Mouse (Mus musculus) lung, embryonic 15.5 days (tissue): ENCODE results near the gene Tnk2. TPM values are rescaled to one million over a fixed set of nuclear protein-coding genes. Genes with fewer than 3 reads are reported as not detected.

Source experiments
- ATAC-seq: fragments of 200-750 bp; cut with Nextera tagmentation; 2 replicates; pipeline ENCODE4 v1.8.0; 2017; ENCODE audit warnings: moderate number of reproducible peaks, borderline replicate concordance; ENCODE audit not compliant: low FRiP score, low TSS enrichment; ENCODE audit errors: extremely low read depth
- H3K27ac ChIP-seq: fragments of 300-500 bp; sonication (generic); 2 replicates; pipeline ENCODE4 v1.5.1; 2015; ENCODE audit warnings: moderate library complexity, mild to moderate bottlenecking, inconsistent platforms
- H3K27me3 ChIP-seq: fragments of 300-500 bp; sonication (generic); 2 replicates; pipeline ENCODE4 v1.6.1; 2015; ENCODE audit warnings: inconsistent platforms
- H3K36me3 ChIP-seq: fragments of 300-500 bp; sonication (generic); 2 replicates; pipeline ENCODE4 v1.6.1; 2015; ENCODE audit warnings: inconsistent platforms
- H3K4me1 ChIP-seq: fragments of 300-500 bp; sonication (generic); 2 replicates; pipeline ENCODE4 v1.6.1; 2015; ENCODE audit warnings: inconsistent platforms
- H3K4me2 ChIP-seq: fragments of 300-500 bp; sonication (generic); 2 replicates; pipeline ENCODE4 v1.6.1; 2015; ENCODE audit warnings: inconsistent platforms, mild to moderate bottlenecking, moderate library complexity
- H3K4me3 ChIP-seq: fragments of 300-500 bp; sonication (generic); 2 replicates; pipeline ENCODE4 v1.5.1; 2015; ENCODE audit warnings: mild to moderate bottlenecking, inconsistent platforms
- H3K9ac ChIP-seq: fragments of 300-500 bp; sonication (generic); 2 replicates; pipeline ENCODE4 v1.6.1; 2015; ENCODE audit warnings: inconsistent platforms
- H3K9me3 ChIP-seq: fragments of 300-500 bp; sonication (generic); 2 replicates; pipeline ENCODE4 v1.6.1; 2016; ENCODE audit warnings: inconsistent platforms
- WGBS: fragments of 180-500 bp; shearing (Covaris S2); methylation state at CpG from one replicate; pipeline ENCODE4 v1.1.7; 2015; 5-methylcytosine and 5-hydroxymethylcytosine counted together
- polyA plus RNA-seq: library from polyadenylated mRNA; unstranded; fragments of >200 nt; fragmentation: Nextera tagmentation; extraction: Ambion mirVana; gene quantifications from 2 replicates; pipeline ENCODE4 v1.2.1, GENCODE M21; 2015

Tnk2 gene
- polyA plus RNA-seq, 1 experiment from 2014 or later: 17.2 TPM

DNA sequence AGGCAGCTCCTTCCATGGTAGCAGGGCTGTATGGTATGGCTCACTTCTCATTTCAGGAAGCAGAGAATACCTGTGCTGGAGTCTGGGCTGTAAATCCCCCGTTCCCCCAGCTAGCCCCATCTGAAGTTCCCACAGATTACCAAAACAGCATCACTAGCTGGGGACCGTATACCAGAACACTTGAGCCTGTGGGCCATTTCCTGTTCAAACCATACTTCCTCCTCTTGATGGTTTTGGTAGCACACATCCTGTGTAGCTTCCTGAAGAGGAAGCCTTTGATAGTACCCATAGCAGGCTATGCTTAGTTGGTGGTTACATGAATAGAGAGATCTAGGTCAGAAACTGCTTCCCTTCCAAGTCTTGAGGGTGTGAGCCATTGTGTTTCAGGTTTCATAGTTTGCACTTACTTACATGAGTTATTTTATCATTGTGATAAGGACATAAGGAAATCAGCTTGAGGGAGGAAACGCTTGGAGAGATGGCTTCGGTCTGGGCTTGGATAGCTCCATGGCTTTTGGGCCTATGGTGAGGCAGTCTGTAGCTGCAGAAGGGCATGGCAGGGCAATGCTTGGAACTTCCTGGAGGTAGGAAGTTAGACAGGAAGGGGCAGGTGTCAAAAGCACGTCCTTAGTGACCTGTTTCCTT lies 7.4 kb downstream of the Tnk2 start:
- Histone ChIP-seq H3K27ac (peak overlapping the region; percentile 66), H3K9me3 (no peaks in the 10 kb centered on the region), H3K27me3 (no peaks in the 10 kb centered on the region), H3K4me2 (peak overlapping the region; percentile 30; the same call in 1 of the 2 replicates), H3K4me1 (peaks cover 29% of the 10 kb centered on the region), H3K9ac (no peak overlapping the region), H3K4me3 (no peak overlapping the region), H3K36me3 (no peaks in the 10 kb centered on the region)
- peak; percentile 64; the same call in 1 of the 2 replicates for ATAC-seq
- 76% methylated on average over 5 of the region's 5 CpGs for WGBS

DNA sequence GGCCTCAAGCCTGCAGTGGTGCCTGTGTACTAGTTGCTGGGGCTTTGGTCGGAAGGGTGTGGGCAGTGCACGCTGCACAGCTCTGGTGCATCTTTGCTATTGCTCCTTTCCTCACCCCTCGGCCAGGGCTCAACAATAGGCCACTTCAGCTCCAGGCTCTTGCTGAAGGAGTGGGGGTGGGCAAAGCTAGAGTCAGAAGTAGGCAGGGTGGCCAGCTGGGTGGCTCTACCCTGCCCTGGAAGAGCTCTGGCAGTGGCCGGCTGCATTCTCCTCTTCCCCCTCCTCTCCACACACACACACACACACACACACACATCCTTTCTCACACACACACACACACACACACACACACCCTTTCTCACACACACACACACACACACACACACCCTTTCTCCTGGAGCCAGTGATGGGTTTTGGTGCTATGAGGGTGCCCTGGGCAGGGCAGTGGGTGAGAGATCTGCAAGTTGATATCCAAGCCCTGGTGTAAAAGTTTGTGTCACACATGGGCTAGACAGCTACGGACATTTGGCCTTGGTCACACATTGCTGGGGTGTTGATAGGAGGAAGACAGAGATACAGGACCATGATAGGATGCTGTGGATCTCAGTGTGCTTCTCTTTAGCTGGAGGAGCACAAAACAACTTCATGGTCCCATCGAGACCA lies 10.5 kb downstream of the Tnk2 start:
- Histone ChIP-seq H3K4me3 (no peak overlapping the region), H3K4me1 (peaks cover 46% of the 10 kb centered on the region), H3K36me3 (no peaks in the 10 kb centered on the region), H3K27me3 (no peaks in the 10 kb centered on the region), H3K9me3 (no peaks in the 10 kb centered on the region), H3K4me2 (no peak overlapping the region), H3K27ac (no peak overlapping the region), H3K9ac (no peak overlapping the region)
- ATAC-seq: no peak
- 73% methylated on average over 6 of the region's 6 CpGs for WGBS

DNA sequence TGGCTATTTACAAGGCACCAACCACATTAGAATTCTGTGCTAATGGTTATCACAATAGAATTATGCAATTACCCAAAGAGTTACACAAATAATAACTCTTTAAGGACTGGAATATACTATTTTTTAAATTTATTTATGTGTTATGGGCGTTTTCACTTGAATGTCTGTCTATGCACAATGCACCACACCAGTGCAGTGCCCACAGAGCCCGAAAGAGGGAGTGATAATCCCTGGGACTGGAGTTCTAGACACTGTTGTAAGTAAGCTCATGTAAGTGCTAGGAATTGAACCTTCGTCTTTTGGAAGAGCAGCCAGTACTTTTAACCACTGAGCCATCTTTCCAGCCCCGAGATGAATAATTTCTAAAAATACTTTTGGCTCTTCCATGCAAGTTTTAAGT lies 11.9 kb downstream of the Tnk2 start:
- H3K9ac ChIP-seq: no peak overlapping the region
- peaks cover 57% of the 10 kb centered on the region for H3K4me1 ChIP-seq
- H3K4me3 ChIP-seq: no peak overlapping the region
- ATAC-seq: no peak
- H3K9me3 ChIP-seq: no peaks in the 10 kb centered on the region
- no peak overlapping the region for H3K4me2 ChIP-seq
- no peaks in the 10 kb centered on the region for H3K27me3 ChIP-seq
- H3K36me3 ChIP-seq: no peaks in the 10 kb centered on the region
- WGBS: 84% methylated on average over 4 of the region's 4 CpGs
- 0 out of 2 replicates have a peak overlapping the region, but pooled peaks have one; percentile 38 for H3K27ac ChIP-seq

DNA sequence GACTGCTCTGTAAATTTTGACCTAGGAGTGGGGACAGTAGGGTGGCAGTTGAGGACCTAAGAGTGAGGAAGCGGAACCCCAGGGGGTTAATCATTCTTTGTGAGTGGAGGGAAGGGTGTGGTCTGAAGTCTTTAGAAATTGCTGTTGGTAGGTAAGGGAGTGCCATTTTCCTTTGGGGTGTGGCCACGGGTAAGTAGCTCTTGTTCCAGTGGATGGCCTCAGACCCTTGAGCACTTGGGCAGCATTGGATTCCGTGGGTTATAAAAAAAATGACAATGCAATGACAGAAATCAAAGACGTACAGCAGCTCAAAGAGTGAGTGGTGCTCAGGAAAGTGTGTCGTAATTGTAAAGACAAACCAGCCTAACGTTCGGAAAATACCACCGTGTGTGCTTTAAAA lies 12.6 kb downstream of the Tnk2 start:
- WGBS: 44% methylated on average over 8 of the region's 8 CpGs

DNA sequence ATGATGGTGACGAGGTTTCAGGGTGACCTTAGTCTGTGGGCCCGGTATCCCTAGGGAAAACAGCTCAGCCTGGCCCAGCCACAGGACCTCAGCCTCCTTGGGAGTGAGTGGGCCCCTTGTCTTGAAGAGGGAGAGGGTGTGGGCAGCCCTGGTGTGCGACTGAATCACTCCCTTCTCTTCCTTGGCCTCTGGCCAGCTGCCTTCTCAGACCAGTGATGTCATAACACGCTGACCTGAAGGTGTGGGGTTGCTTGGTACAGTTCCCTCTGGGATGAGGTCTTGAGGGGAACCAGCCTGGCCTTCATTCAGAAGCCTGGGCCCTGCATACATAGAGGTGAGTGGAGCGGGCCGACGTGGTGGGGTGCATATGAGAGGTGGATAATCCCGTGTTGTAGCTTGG lies 13.1 kb downstream of the Tnk2 start:
- no peak overlapping the region for H3K4me2 ChIP-seq
- H3K4me3 ChIP-seq: no peak overlapping the region
- H3K27ac ChIP-seq: peak overlapping the region; percentile 38
- ATAC-seq: no peak
- H3K27me3 ChIP-seq: no peaks in the 10 kb centered on the region
- 36% methylated on average over 8 of the region's 8 CpGs for WGBS
- H3K36me3 ChIP-seq: no peaks in the 10 kb centered on the region
- H3K9me3 ChIP-seq: no peaks in the 10 kb centered on the region
- no peak overlapping the region for H3K9ac ChIP-seq
- peaks cover 69% of the 10 kb centered on the region for H3K4me1 ChIP-seq

More for the DNA sequence above, 12.6 kb downstream of the Tnk2 start:
- no peak for ATAC-seq
- H3K27ac ChIP-seq: peak overlapping the region; percentile 38; the same call in 1 of the 2 replicates
- H3K27me3 ChIP-seq: no peaks in the 10 kb centered on the region
- H3K36me3 ChIP-seq: no peaks in the 10 kb centered on the region
- H3K9ac ChIP-seq: no peak overlapping the region
- H3K4me1 ChIP-seq: peaks cover 64% of the 10 kb centered on the region
- H3K4me3 ChIP-seq: no peak overlapping the region
- H3K9me3 ChIP-seq: no peaks in the 10 kb centered on the region
- no peak overlapping the region for H3K4me2 ChIP-seq

DNA sequence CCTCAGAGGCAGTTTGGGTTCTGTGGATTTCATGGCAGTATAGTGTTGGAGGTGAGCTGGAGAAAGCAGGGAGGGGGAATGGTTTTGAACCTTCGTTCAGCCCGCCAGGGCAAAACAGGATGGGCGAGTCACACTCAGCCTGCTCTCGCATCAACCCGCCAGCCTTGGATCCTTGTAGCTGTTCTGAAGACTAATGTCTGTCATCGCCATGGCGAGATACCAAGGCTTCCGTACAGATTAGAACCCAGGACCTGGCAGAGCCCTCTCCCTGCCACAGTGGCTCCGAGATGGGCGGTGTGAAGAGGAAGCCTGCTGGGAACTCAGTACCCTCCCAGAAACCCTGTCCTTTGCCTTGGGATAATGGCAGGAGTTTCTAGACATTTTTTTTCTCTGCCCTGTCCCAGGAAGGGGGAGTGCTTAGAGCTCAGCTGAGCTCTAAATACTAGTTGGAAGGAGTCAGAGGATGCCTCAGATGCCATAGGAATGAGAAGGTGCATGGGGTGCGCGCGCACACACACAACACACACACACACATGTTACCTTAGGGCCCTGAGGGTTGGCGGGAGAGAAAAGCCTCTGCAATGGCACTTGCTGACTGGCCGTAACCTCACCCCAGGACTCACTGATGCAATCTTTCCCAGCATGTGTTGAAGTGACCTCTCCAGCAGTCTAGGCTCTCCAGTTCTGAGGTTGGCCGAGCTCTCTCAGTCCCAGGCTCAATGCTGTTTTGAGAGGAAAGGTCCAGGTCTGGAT lies 14.0 kb downstream of the Tnk2 start:
- ATAC-seq: no peak
- H3K4me1 ChIP-seq: peaks cover 77% of the 10 kb centered on the region
- no peak overlapping the region for H3K4me3 ChIP-seq
- no peak overlapping the region for H3K9ac ChIP-seq
- 0 out of 2 replicates have a peak overlapping the region, but pooled peaks have one; percentile 20 for H3K27ac ChIP-seq
- H3K9me3 ChIP-seq: no peaks in the 10 kb centered on the region
- H3K27me3 ChIP-seq: no peaks in the 10 kb centered on the region
- no peaks in the 10 kb centered on the region for H3K36me3 ChIP-seq
- WGBS: 77% methylated on average over 16 of the region's 16 CpGs
- no peak overlapping the region for H3K4me2 ChIP-seq

DNA sequence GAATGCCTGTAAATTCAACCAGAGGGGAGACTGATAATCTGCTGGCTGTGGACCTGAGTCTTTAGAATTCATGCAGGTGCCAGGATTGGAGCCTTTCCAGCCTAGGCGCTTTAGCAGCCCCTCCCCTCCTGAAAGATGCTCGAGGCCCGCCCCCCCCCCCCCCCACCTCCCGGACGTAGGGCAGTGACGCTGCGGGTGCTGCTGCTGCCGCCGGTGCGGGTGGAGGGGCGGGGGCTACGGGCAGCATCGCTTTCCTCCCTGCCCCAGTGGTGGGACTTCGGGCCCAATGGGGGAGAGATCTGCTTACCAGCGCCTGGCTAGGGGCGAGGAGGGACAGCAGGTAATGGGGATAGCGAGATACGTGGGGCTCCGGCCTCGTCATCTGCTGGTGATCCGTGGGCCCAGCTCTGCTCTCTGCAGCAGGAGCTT lies 15.1 kb downstream of the Tnk2 start:
- H3K9ac ChIP-seq: peak overlapping the region; percentile 24; the same call in 1 of the 2 replicates
- peaks cover 82% of the 10 kb centered on the region for H3K4me1 ChIP-seq
- H3K27ac ChIP-seq: peak overlapping the region; percentile 98
- no peaks in the 10 kb centered on the region for H3K27me3 ChIP-seq
- ATAC-seq: no peak
- no peaks in the 10 kb centered on the region for H3K36me3 ChIP-seq
- H3K9me3 ChIP-seq: no peaks in the 10 kb centered on the region
- H3K4me3 ChIP-seq: peak overlapping the region; percentile 25
- H3K4me2 ChIP-seq: peak overlapping the region; percentile 65
- 3% methylated on average over 18 of the region's 21 CpGs for WGBS

DNA sequence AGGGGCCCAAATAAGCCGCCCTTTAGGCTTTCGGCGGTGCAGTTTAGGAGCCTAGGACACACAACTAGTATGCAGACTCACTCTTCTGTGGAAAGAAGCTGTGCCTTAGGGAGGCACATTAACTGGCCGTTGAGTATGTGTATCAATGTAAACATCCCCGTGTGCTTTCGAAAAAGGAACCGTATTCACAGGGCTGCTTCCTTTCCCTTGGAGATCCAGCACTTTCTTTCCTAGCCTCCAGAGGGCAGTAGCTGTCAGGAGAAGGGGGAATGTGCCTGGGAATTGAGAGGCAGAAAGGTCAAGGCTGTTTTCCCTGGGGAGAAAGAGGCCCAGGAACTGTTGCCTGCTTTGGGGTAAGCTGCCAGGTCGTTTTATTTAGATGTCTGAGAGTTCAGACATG lies 15.7 kb downstream of the Tnk2 start:
- peaks cover 84% of the 10 kb centered on the region for H3K4me1 ChIP-seq
- H3K4me2 ChIP-seq: peak overlapping the region; percentile 65
- WGBS: 10% methylated on average over 8 of the region's 8 CpGs
- H3K9ac ChIP-seq: 0 out of 2 replicates have a peak overlapping the region, but pooled peaks have one; percentile 24
- ATAC-seq: no peak
- peak overlapping the region; percentile 25 for H3K4me3 ChIP-seq
- no peaks in the 10 kb centered on the region for H3K9me3 ChIP-seq
- H3K27me3 ChIP-seq: no peaks in the 10 kb centered on the region
- H3K27ac ChIP-seq: peak overlapping the region; percentile 98
- no peaks in the 10 kb centered on the region for H3K36me3 ChIP-seq

DNA sequence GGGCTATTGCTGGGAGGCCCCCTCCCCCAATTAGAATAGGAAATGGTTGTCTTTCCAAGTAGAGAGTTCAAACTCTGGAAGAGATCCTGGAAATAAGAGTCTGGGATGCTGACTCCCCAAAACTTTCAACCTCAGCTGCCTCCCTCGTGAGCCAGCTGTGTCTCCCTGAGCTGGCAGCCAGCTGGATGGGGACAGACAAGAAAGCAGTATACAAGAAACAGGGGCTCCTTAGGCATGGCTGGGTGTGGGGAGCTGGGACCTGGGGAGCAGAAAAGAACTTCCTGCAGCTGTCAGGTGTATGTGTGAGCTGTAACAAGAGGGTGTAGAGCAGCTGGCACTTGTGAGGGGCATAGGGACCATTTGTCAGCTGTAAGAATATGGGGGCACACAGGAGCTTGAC lies 16.4 kb downstream of the Tnk2 start:
- 17% methylated on average over 1 of the region's 1 CpGs for WGBS
- H3K4me2 ChIP-seq: peak overlapping the region; percentile 65; the same call in 1 of the 2 replicates

DNA sequence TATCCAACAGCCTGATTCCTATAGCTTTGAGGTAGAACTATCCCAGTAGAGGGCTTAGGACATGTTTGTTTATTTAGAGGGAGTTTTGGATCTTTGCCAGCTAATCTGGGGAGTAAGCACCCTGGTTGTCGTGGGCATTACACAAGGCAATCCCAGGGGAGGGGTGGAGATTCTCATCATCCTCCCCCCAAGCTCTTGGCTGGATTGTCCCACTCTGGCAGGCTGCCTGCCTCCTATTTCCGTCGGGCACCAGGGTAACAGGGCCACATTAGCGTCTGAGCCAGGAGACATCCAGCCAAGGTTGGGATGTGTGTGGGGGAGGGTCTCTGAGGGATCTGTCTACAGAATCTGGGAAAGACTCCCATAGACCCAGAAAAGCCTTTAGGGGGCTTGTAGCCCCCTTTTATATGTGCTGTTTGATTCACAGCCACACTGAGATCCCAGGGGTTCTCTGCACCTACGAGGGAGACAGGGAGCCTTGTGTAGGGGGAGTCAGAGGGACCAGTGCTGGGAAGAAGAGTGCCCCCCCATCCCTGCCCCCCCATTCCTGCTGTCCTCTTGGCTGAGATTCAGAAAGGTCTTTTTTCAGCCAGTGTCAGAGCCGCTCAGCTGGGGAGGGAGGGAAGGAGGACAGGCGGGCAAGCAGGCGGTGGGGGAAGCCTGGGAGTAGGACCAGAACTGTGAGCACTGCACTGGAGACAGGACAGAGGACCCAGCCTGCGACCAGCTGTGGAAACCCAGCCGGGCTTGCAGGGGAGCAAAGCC lies 17.1 kb downstream of the Tnk2 start:
- no peaks in the 10 kb centered on the region for H3K27me3 ChIP-seq
- peak; percentile 86 for ATAC-seq
- H3K4me2 ChIP-seq: peak overlapping the region; percentile 65
- 13% methylated on average over 10 of the region's 10 CpGs for WGBS
- peak overlapping the region; percentile 98 for H3K27ac ChIP-seq
- H3K9me3 ChIP-seq: no peaks in the 10 kb centered on the region
- no peaks in the 10 kb centered on the region for H3K36me3 ChIP-seq
- peaks cover 96% of the 10 kb centered on the region for H3K4me1 ChIP-seq
- peak overlapping the region; percentile 41 for H3K9ac ChIP-seq
- peak overlapping the region; percentile 37 for H3K4me3 ChIP-seq

More for the DNA sequence above, 16.4 kb downstream of the Tnk2 start:
- H3K27ac ChIP-seq: peak overlapping the region; percentile 98
- no peak overlapping the region for H3K9ac ChIP-seq
- H3K4me3 ChIP-seq: no peak overlapping the region
- no peaks in the 10 kb centered on the region for H3K27me3 ChIP-seq
- no peaks in the 10 kb centered on the region for H3K36me3 ChIP-seq
- peaks cover 90% of the 10 kb centered on the region for H3K4me1 ChIP-seq
- H3K9me3 ChIP-seq: no peaks in the 10 kb centered on the region
- ATAC-seq: no peak

DNA sequence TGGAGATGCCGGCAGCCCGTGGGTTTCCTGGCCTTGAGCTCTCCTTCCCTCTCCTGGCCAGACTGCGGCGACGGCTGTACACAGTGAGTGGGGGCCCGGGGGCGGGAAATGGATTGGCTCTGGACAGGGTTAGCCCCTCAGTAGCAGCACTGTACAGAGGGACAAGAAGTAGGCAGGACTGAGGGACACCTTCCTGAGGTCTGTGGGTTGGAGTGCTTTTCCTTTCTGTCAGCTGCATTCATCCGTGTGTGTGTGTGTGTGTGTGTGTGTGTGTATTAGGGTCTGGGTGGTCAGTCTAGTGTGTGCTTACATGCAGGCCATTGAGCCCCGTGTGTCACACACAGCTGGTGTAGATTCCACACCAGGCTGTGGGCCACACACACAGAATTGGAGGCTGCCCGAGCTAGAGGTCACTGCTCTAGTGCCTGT lies 17.8 kb downstream of the Tnk2 start:
- Histone ChIP-seq H3K27me3 (no peaks in the 10 kb centered on the region), H3K4me1 (peaks cover 97% of the 10 kb centered on the region), H3K4me3 (peak overlapping the region; percentile 37), H3K4me2 (peak overlapping the region; percentile 65), H3K9me3 (no peaks in the 10 kb centered on the region), H3K9ac (peak overlapping the region; percentile 41), H3K36me3 (no peaks in the 10 kb centered on the region), H3K27ac (peak overlapping the region; percentile 98)
- 12% methylated on average over 10 of the region's 10 CpGs for WGBS
- ATAC-seq: peak; percentile 40
